Mouse (Mus musculus) gastrocnemius, adult 18-20 months (tissue): ENCODE measurements around the gene Rfx1. TPM values are rescaled to one million over a fixed set of nuclear protein-coding genes. Genes with fewer than 3 reads are reported as not detected.
A peak's percentile ranks its signal among the peaks of the same experiment; 100 is the strongest.

Source experiments
- DNase-seq: peaks from one replicate; pipeline ENCODE4 v3.0.0; 2021; ENCODE audit warnings: low spot score
- long read RNA-seq, 2 experiments: library from polyadenylated mRNA; stranded (forward); transcript quantifications; one replicate each; pipeline ENCODE4 v2.0.0; 2021
- total RNA-seq, 2 experiments: library from RNA; stranded (reverse); gene quantifications; 2 replicates each; pipeline ENCODE4 v1.2.3; 2021

Rfx1 gene
- 1 to 10 TPM; 4.6 to 4.8 TPM for total RNA-seq
- long read RNA-seq, experiment 1, full-length matches to known transcripts = 2 of 3 reads
- long read RNA-seq, experiment 1, partial matches to known transcripts = 1 of 3 reads
- long read RNA-seq, experiment 1, other reads (novel, unspliced or antisense) = 0 of 3 reads
- long read RNA-seq, experiment 2, partial matches to known transcripts = 5 of 6 reads
- long read RNA-seq, experiment 2, other reads (novel, unspliced or antisense) = 1 of 6 reads

DNA sequence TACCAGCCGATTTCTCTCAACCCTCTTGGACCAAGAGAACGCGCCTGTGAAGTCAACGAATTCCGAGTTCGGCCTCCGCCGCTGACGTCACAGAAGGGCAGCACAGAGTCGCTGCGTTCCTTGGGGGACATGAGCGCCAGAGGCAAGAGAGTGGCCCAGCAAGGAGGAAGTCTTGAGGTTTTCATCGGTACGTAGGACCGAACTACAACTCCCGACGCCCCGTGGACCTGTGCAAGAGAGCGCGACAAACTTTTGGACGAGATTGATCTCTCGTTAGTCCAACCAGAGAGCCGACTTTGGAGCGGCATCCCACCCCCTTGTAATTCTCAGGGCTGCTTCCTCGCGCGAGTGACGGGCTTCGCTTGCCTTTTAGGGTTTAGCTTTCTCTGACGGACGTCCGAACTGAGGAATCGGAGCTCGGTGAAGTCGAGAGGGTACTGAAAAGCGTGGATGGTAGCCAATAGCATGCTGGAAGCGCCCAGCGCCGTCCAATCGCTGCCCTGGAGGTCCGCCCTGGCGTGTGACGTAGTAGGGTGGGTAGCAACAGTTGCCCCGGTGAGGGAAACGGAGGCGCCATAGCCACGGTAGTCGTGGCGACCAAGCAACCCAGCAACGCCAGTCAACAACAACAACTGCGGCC lies at the start of gene Rfx1:
Gene Rfx1, plus strand, starts transcription at position 544 of the 640 bp plus-strand sequence.
- DNase-seq = peak; percentile 100

DNA sequence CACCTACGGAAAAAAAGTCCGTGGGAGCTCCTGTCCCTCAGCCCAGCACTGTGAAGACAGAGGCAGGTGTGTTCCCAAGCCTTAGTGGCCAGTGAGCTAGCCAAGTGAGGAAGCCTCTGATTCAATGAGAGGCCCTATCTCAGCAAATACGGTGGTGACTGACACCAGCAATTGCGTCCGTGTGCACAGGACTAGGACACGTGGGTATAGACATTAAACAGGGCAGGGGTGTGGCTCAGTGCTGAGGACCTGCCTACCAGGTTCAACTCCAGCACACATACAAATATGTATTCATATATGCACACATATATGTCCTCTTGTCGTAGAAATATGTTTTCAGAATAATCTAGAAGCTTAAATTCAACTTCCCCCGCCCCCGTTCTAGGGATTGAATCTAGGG lies 46.9 kb upstream of the Rfx1 start:
- no peak for DNase-seq

DNA sequence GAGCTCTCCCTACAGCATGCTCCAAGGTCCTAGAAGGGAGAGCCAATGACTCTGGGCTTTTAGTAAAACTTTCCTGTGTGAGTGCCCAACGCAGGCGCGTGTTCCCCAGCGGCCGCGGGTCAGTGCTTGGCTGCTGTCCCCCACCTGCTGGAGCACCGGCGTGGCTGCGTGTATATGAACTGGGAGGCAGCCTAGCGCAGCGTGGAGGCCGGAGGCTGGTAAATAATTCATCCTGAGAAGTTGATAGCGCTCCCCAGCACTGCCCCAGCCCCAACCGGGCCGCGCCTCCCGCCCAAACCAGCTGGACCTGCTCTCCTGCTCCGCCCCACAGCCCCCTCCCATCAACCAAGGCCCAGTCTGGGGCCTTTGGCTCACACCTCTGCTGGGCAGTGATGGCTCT lies 45.5 kb upstream of the Rfx1 start, which contains the start of gene Palm3:
Gene Palm3, plus strand, starts transcription at position 376 of the 400 bp plus-strand sequence.
- DNase-seq = no peak

DNA sequence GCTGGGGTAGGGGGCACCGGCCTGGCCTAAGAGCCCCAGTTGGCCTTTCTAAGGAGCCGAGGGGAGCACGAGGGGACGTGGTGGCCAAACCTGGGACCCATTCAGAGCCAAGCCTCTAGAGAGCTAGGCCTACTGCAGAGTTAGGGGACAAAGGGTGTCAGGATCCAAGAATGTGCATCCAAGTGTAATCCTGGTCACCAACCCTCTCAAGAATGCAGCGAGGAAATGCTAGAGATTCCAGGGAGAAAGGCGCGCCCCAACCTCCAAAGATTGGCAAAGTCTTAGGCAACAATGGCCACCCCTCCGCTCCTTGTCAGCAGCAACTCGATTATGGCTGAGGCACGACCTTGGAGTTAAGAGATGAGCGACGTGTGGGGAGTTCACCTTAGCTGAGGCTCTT lies 45.1 kb upstream of the Rfx1 start:
- no peak for DNase-seq

DNA sequence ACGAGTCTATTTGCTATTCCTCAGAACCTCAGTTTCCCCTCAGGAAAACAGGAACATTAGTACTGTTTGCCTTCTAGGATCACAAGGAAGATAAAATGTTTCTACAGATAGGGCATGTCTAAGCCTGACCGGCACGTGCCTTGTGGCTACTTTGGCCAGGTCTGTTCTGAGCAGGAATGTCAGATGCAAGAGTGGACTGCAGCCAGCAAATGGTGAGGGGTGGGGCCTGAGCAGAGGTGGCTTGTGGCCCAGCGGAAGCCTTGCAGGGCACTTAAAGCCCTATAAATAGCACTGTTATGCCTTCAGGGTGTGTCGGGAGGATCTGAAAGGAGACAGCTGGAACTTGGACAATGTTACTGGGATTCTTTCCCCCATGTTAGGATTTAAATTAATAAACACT lies 43.5 kb upstream of the Rfx1 start:
- peak; percentile 86 for DNase-seq

DNA sequence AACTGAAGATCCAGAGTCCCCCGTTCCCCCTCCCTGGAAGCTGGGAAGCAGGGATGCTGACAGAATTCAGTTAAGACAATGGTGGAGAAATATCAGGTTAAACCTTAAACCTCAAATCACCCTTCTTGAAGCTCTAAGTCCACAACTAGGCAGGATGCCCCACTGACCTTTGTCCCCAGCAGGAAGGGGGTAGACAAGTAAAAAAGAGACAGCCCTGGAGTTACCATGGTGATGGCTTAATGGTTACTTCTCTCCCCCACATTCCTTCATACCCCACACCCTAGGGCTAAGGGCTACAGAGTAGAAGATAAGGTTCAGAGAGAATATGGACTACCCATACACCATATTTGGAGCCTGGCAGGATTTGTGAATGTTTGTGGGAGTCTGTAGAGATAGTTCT lies 43.0 kb upstream of the Rfx1 start:
- no peak for DNase-seq

DNA sequence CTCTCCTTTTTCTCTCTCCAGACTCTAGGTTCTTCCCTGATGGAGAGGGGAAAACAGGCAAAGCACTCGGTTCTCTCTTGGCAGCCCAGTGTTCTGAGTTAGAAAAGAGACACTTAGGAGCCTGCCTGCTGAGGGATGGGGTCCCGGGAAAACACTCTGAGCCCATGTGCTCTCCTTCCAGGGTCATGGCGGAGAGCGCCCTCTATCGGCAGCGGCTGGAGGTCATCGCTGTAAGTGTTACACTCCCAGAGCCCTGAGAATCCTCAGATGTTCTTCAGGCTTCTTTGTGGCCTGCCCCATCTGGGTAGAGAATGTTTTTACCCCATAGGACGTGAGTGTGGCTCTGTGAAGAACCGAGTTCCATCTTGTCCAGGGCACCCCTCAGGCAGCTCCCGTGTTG lies 42.5 kb upstream of the Rfx1 start:
- peak; percentile 51 for DNase-seq

DNA sequence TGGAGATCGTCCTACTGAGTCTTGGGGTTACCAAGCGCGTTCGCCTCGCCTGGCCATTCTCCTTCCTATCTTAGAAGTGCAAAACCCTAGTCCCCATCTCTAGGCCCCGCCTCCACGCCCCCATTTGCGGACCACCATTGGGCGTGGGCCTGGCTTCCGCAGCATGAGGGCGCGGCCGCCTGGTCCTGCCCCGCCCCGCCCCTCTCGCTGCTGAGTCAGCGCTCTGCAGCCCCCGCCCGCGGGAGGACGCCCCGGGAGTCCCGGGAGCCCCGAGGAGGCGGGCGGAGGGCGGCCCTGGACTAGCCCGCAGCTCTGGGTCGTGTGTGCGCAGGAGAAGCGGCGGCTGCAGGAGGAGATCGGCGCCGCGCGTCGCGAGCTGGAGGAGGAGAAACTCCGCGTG lies 40.8 kb upstream of the Rfx1 start:
- no peak for DNase-seq

DNA sequence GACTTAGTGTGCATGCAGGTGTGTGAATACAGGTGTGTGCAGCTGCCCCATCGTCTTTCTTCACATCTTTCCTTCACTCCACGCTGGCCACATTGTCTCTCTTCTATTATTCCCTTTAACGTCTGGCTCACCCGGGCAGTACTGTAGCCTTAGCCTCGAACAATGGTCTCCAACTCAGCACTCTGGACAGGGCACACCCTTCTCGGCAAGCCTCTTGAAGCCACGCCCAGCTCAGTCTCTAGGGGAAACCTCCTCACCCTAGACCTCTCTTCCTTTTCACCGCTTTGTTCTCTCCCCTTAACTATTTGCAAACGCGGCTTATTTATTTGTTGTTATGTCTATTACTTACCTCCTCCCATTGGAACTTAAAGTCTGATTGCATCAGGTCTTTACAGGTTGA lies 39.2 kb upstream of the Rfx1 start:
- no peak for DNase-seq

DNA sequence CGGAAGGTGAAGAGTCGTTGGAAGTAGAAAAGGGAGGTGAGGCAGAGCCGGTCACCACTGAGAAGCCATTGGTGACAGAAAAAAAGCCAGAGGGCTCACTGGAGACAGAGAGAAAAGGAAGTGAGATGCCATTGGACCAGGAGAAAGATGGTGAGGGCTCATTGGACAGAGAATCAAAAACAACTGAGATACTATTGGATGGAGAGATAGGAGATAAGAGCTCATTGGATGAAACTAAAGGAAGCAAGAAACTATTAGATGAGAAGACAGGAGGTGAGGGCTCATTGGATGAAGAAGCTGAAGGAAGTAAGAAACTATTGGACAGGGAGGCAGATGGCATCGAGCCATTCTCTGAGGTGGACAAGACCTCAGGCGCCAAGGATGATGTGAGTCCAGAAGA lies 37.4 kb upstream of the Rfx1 start:
- DNase-seq = no peak

DNA sequence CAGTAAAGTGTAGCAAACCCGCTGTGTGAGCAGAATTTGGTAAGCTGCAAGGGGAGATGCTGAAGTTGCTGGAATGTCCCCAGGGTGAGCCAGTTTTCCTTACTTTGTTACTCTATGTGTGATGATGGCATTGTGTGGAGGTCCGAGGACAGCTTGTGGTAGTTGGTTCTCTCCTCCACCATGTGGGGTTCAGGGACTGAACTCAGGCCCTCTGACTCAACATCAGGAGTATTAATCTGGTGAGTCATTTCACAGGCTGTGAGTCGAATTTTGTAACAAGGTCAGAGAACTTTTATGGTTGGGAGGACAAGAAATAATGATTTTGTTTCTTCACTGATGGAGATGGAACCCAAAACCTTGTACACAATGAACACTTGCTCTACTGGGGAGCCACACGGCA lies 33.9 kb upstream of the Rfx1 start:
- DNase-seq = no peak

DNA sequence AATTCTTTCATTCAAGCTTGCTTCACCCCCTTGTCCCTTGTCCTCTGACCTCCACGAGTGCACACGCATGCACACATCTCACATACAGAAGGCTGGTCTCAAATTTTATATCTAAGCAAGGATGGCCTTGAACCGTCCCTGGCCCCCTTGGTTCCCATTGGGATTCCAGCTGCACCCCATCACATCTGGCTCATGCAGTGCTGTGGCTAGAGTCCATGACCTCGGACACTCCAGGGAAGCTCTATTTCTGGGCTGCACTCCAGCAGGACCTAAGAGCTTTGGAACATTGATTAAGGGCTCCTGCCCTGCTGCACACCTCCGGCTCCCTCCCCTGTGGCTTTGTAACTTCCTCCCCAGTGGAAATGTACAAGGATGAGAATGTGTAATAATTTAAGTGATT lies 28.6 kb upstream of the Rfx1 start:
- peak; percentile 47 for DNase-seq

DNA sequence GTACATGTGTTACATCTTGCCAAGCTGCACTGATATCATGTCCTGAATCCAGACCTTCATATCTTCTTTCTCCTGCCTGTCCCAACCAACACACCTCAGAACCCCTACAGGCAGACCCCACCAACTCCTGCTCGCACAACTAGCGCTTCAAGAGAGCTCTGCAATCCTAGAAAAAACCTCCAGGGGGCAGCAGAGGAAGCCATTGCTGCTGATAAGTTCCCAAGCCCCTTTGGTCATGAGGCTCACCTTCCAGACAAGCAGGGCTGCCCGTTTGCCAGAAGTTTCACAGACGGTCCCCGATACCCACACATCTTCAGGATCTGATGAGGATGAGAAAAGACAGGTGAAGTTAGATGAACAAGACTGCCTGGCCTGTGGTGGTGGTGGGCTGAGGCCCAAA lies 27.6 kb upstream of the Rfx1 start:
- peak; percentile 77 for DNase-seq

DNA sequence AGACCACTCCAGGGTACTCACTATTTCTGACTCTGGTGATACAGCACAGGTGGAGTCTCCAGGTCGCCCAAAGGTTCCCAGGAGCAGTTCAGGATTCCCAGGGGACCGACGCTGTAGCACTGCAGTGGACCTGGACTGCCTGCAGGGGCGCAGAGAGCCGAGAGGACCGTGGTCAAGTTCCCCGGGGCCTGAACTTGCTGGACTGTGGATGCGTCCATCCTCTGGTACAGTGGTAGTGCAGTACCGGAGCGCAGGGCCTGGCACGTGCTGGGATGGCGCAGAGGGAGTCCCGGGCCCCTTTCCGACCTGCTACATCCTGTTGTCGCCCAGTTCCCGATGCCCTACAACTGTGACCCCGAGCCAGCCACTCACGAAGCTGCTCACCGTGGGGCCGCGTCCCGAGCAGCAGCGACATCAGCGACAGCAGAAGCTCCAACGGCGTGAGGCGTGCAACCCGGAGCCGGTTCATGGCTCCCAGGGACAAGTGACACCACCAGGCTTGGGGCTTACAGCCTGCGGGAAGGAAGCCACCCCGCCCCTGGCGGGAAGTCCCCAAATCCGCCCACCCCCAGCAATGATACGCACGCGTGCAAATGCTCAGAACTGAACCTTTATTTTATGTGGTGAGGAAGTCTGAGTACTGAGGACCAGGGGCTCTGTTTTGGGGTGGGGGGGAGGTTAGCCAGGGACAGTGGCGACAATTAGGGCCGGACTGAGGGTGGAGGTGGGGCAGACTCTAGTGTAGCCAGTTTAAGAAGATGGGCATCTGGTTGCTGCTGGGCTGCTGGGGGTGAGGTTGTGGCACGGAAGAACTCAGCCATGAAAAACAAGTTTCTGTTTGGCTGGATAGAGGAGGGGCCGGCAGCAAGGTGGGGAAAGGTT lies 24.3 kb upstream of the Rfx1 start, which contains the start of gene Il27ra:
Gene Il27ra, minus strand, starts transcription at position 524 of the 882 bp plus-strand sequence.
- peak; percentile 73 for DNase-seq

DNA sequence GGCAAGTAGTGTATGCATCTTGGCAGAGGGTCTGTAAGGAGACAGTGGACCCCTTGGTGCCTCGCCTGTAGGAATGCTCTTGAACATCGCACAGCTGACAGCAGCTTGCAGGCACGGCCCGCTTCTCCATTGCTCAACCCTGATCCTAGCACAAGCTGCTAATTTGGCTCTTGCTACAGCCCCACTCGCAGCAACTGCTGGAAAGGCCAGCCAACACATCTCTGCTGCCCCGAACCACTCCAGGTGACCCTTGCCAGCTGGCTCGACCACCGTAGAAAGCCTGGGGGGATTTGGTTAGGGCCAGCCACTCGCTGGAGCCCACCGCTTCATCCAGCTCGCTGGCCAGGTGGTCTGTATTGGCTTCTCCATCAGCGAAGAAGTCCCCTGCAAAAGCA lies 23.7 kb upstream of the Rfx1 start:
- DNase-seq = no peak

DNA sequence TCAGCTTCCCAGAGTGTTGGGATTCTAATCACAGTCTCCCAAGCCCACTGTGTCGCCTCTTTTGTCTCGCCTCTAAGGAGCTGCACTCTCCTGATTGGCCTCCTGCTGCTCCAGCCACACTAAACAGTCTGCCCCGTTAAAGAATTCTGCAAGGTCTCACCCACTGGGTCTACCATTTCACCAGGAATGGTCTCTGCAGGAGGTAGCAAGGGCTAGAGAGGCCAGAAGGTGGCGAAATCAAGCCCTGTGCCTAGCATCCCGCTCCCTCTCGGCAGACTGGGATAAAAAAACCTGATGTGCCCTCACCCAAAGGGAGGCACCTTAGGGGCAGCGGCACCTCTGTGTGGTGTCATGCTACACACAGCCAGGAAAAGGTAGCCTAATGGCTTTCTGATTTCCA lies 22.5 kb upstream of the Rfx1 start:
- no peak for DNase-seq

DNA sequence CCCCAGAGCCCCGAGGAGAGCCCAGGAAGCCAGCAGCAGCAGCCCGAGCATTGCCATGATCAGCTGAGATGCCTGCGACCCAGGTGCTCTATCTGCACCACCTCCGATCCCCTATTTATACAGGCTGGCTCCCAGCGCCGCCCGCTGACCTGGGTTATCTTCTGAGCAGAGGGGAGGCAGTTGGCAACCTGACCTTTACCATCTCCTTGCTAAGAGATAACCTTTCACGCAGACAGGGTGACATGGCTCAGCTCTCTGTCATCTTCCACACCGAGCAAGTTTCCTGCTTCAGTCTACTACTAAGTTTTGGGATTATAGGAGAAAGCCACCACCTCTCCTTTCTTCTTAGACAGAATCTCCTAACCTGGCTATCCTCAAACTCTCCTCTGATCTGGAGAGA lies 21.7 kb upstream of the Rfx1 start, which contains the start of gene Rln3:
Gene Rln3, minus strand, starts transcription at position 101 of the 400 bp plus-strand sequence.
- no peak for DNase-seq

DNA sequence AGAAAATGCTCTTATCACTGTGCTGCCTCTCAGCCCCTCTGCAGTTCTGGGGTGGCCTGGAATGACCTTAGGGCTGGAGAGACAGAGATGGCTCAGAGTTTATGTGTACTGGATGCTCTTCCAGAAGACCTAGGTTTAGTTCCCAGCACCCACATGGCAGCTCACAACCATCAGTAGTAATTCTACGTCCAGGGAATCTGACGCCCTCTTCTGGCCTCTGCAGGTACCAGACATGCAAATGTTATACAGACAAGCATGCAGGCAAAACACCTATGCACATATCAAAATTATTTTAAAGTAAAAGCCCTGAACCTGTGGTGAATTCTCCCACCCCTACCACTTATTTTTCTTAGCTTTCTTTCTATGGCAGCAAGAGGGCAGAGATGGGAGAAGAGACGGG lies 20.1 kb upstream of the Rfx1 start:
- no peak for DNase-seq

DNA sequence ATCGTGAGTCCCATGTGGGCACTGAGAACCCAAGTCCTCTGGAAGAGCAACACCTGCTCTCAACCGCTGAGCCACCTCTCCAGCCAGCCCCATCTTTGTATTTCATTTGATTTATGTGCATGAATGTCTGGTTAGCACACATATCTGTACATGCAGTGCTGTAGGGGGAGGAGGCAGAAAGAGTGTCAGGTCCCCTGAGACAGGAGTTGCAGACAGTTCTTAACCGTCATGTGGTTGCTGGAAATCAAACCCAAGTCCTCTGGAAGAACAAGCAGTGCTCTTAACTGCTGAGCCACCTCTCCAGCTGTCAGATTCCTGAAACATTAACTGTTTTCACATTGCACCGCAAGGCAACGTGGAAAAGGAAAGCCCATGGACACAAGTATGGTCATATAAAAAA lies 18.5 kb upstream of the Rfx1 start:
- DNase-seq = no peak

DNA sequence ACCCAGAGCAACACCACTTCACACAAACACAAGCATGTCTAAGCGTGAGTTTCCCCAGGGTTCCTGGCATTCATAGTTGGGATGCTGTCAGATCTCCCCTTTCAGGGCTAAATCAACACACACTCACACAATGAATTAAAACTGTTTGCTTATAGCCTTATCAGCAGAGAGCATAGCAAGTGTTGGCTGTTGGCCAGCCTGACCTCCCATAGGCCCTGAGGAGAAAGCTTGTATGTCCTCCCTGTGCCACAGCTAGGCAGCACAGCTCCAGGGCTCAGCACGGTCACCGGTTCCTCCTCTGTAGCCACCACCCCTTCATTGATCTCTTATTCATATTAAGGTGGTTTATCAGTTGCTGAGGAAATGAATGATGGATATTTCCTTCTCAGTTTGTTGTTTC lies 13.9 kb upstream of the Rfx1 start:
- DNase-seq = no peak

DNA sequence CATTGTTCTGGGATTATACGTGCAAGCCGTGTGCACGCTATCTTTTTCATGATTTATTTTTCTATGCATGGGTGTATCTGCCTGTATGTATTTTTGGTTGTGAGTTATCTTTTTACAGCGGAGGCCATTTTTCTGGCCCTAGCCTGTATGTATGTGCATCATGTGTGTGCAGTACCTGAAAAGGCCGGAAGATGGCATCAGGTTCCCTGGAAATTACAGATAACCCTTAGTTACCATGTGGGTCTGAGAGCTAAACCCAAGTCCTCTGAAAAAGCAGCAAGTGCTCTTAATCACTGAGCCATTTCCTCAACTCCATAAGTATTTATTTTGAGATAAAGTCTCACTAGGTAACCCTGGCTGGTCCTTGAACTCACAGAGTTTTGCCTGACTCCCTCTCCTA lies 13.4 kb upstream of the Rfx1 start:
- DNase-seq = no peak

DNA sequence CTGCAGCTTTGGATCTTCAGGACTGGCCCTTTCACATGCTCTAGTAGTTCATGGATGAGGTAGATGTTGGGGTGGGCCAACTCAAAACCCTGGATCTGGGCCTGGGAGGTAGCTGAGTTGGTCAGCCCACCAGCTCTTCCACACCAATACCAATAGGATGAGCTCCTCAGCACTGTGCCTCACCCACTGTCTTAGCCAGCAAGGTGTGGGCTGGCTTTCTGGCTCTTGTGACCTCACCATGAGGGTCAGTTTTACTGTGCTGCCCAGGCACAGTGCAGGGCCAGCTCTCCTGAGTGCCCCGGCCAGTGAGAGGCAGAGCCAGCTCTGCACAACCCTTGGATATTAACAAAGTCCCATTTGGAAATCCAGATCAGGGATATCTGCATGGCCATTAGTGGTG lies 8.8 kb upstream of the Rfx1 start:
- no peak for DNase-seq
